Mouse (Mus musculus): ENCODE data around the gene Gbp6. TPM values are rescaled to one million over a fixed set of nuclear protein-coding genes. Genes with fewer than 3 reads are reported as not detected.
A peak's percentile ranks its signal among the peaks of the same experiment; 100 is the strongest.
"Not testable (repeated sequence)": the region's sequence is repeated elsewhere in the genome, so short reads cannot be mapped to it uniquely, and the experiment has no call there.

Gbp6 gene
- total and polyA plus RNA-seq, 2 experiments, result 5.2 to 12.4 TPM

- no peak overlapping the region for H3K4me3 ChIP-seq (ENCODE audit: insufficient read depth, low read depth, low read length)
- no peaks in the 10 kb centered on the region for H3K36me3 ChIP-seq (ENCODE audit: control insufficient read depth, insufficient read depth, low read length)
Measured at GRCm38 (mm10) chr5:105306159-105306581, 12.7 kb upstream of the Gbp6 start.

DNA sequence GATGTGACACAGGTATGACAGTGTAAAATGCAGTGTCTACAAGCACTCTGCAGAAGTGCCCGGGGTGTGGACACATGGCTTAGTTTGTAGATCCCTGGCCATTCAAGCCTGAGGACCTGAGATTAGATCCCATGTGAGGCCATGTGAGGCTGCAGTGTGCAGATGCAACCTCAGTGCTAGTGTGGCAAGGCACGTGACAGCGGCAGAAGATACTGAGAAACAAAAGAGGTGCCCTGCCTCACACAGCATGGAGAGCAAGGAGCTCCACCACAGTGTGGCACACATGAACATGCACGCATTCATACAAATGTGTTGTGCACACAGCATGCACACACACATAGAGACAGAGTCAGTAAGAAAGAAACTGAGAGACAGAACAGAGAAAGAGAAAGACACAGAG is 12.2 kb upstream of the Gbp6 start:
- WGBS, result 90% methylated on average over 4 of the region's 4 CpGs
- not testable (repeated sequence) for H3K4me3 ChIP-seq (ENCODE audit: insufficient read depth, low read depth, low read length); H3K4me1 ChIP-seq (ENCODE audit: control insufficient read depth, insufficient read depth, low read length); H3K27me3 ChIP-seq (ENCODE audit: control insufficient read depth, insufficient read depth, low read length); H3K79me2 ChIP-seq (ENCODE audit: control insufficient read depth, insufficient read depth, low read length); H3K36me3 ChIP-seq (ENCODE audit: control insufficient read depth, insufficient read depth, low read length); DNase-seq (ENCODE audit: extremely low read depth, low read depth, low spot score); H3K27ac ChIP-seq (replicated peaks; ENCODE audit: insufficient read depth, low read depth, low read length); H3K9ac ChIP-seq (ENCODE audit: low read depth, low read length)

More at GRCm38 (mm10) chr5:105306159-105306581, 12.7 kb upstream of the Gbp6 start:
- TF ChIP-seq CTCF (IDR thresholded peaks at IDR 0.05; ENCODE audit: low read depth, low read length), result no peak
- no peak for TF ChIP-seq POLR2A (IDR thresholded peaks at IDR 0.05; ENCODE audit: extremely low read depth, insufficient read depth, low read length)
- no peak overlapping the region for H3K27ac ChIP-seq (replicated peaks; ENCODE audit: insufficient read depth, low read depth, low read length)
- DNase-seq (ENCODE audit: extremely low read depth, low read depth, low spot score), result no peak
- peaks cover 6% of the 10 kb centered on the region for H3K4me1 ChIP-seq (ENCODE audit: control insufficient read depth, insufficient read depth, low read length)
- no peaks in the 10 kb centered on the region for H3K79me2 ChIP-seq (ENCODE audit: control insufficient read depth, insufficient read depth, low read length)
- H3K27me3 ChIP-seq (ENCODE audit: control insufficient read depth, insufficient read depth, low read length), result no peaks in the 10 kb centered on the region
- H3K9ac ChIP-seq (ENCODE audit: low read depth, low read length), result no peak overlapping the region
- 87% methylated on average over 1 of the region's 1 CpGs for WGBS

DNA sequence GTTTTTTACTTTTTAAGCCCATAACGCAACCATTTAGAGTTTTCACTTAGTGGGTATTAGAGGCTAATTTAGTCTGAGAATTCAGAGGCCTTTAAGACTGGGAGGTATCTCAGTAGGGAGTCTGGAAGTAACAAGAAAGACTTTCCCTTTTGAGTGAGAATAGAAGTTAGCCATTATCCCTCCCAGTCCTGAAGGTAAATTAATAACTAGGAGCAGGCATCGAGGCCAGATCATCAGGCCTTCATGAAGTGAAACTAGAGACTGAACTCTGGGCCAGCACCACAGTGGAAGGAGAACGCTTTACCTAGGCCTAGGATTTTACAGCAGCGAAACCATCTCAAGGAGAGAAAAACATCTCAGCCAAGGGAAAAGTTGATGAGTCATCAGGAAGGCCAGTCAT is 8.5 kb upstream of the Gbp6 start:
- H3K9ac ChIP-seq (ENCODE audit: low read depth, low read length), result no peak overlapping the region
- TF ChIP-seq CTCF (IDR thresholded peaks at IDR 0.05; ENCODE audit: low read depth, low read length) (no peak), POLR2A (IDR thresholded peaks at IDR 0.05; ENCODE audit: extremely low read depth, insufficient read depth, low read length) (no peak)
- H3K4me1 ChIP-seq (ENCODE audit: control insufficient read depth, insufficient read depth, low read length), result peaks cover 6% of the 10 kb centered on the region
- 65% methylated on average over 4 of the region's 4 CpGs for WGBS
- no peaks in the 10 kb centered on the region for H3K36me3 ChIP-seq (ENCODE audit: control insufficient read depth, insufficient read depth, low read length)
- no peak overlapping the region for H3K4me3 ChIP-seq (ENCODE audit: insufficient read depth, low read depth, low read length)
- no peaks in the 10 kb centered on the region for H3K79me2 ChIP-seq (ENCODE audit: control insufficient read depth, insufficient read depth, low read length)
- H3K27ac ChIP-seq (replicated peaks; ENCODE audit: insufficient read depth, low read depth, low read length), result no peak overlapping the region
- H3K27me3 ChIP-seq (ENCODE audit: control insufficient read depth, insufficient read depth, low read length), result no peaks in the 10 kb centered on the region
- DNase-seq (ENCODE audit: extremely low read depth, low read depth, low spot score), result peak; percentile 58

DNA sequence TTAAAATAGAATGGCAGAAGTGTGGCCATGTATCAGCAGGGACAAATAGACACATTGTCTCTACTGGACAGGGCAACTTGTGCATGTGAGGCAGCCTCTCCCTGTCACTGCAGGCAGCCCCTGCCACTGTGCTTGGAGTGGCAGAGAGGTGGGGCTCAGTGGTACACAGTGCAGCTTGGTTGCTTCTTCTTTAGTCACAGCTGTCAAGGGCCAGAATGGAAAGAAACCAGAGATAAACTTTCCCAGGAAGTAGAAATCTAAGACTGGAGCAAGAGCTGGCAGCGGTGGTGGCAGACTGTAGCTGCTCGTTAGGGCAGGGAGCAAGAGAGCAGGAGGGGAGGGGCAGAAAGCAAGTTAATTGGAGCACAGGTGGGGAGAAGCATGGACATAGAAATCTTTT is 8.0 kb upstream of the Gbp6 start:
- TF ChIP-seq CTCF (IDR thresholded peaks at IDR 0.05; ENCODE audit: low read depth, low read length) (no peak), POLR2A (IDR thresholded peaks at IDR 0.05; ENCODE audit: extremely low read depth, insufficient read depth, low read length) (no peak)
- peak; percentile 41 for DNase-seq (ENCODE audit: extremely low read depth, low read depth, low spot score)
- no peaks in the 10 kb centered on the region for H3K27me3 ChIP-seq (ENCODE audit: control insufficient read depth, insufficient read depth, low read length)
- H3K4me1 ChIP-seq (ENCODE audit: control insufficient read depth, insufficient read depth, low read length), result peaks cover 6% of the 10 kb centered on the region
- H3K36me3 ChIP-seq (ENCODE audit: control insufficient read depth, insufficient read depth, low read length), result no peaks in the 10 kb centered on the region
- no peak overlapping the region for H3K9ac ChIP-seq (ENCODE audit: low read depth, low read length)
- WGBS, result 20% methylated on average over 2 of the region's 2 CpGs
- no peaks in the 10 kb centered on the region for H3K79me2 ChIP-seq (ENCODE audit: control insufficient read depth, insufficient read depth, low read length)
- H3K4me3 ChIP-seq (ENCODE audit: insufficient read depth, low read depth, low read length), result no peak overlapping the region
- no peak overlapping the region for H3K27ac ChIP-seq (replicated peaks; ENCODE audit: insufficient read depth, low read depth, low read length)

GRCm38 (mm10) chr5:105295746-105296145 is 2.2 kb upstream of the Gbp6 start:
- H3K9ac ChIP-seq (ENCODE audit: low read depth, low read length), result no peak overlapping the region
- H3K4me3 ChIP-seq (ENCODE audit: insufficient read depth, low read depth, low read length), result no peak overlapping the region
- H3K4me1 ChIP-seq (ENCODE audit: control insufficient read depth, insufficient read depth, low read length), result peaks cover 22% of the 10 kb centered on the region
- H3K27me3 ChIP-seq (ENCODE audit: control insufficient read depth, insufficient read depth, low read length), result no peaks in the 10 kb centered on the region
- WGBS, result 48% methylated on average over 3 of the region's 3 CpGs
- H3K36me3 ChIP-seq (ENCODE audit: control insufficient read depth, insufficient read depth, low read length), result no peaks in the 10 kb centered on the region
- no peak overlapping the region for H3K27ac ChIP-seq (replicated peaks; ENCODE audit: insufficient read depth, low read depth, low read length)
- DNase-seq (ENCODE audit: extremely low read depth, low read depth, low spot score), result peak; percentile 85
- TF ChIP-seq CTCF (IDR thresholded peaks at IDR 0.05; ENCODE audit: low read depth, low read length) (no peak), POLR2A (IDR thresholded peaks at IDR 0.05; ENCODE audit: extremely low read depth, insufficient read depth, low read length) (no peak)
- H3K79me2 ChIP-seq (ENCODE audit: control insufficient read depth, insufficient read depth, low read length), result no peaks in the 10 kb centered on the region

DNA sequence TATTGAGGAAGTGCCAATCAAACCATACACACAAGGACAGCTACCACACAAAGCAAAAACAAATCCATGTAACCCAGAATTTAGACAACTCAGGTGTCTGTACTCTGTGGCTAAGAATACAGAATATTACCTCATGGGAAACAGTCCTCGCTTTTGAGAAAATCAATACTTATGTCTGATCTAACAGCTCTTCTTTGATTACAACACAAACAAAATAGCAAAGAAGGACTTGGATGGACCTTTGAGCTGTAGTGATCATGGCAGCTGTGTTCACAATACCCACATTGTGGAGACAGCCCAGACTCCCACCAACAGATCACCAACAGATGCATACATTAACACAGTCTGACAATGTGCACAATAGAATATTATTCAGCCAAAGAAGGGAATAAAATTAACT is 1.0 kb downstream of the Gbp6 start:
- Histone ChIP-seq H3K79me2 (ENCODE audit: control insufficient read depth, insufficient read depth, low read length) (no peaks in the 10 kb centered on the region), H3K4me3 (ENCODE audit: insufficient read depth, low read depth, low read length) (no peak overlapping the region), H3K27me3 (ENCODE audit: control insufficient read depth, insufficient read depth, low read length) (no peaks in the 10 kb centered on the region), H3K27ac (replicated peaks; ENCODE audit: insufficient read depth, low read depth, low read length) (peak overlapping the region; percentile 34; the same call in 1 of the 2 replicates), H3K9ac (ENCODE audit: low read depth, low read length) (no peak overlapping the region), H3K4me1 (ENCODE audit: control insufficient read depth, insufficient read depth, low read length) (peaks cover 22% of the 10 kb centered on the region), H3K36me3 (ENCODE audit: control insufficient read depth, insufficient read depth, low read length) (no peaks in the 10 kb centered on the region)
- no peak for TF ChIP-seq POLR2A (IDR thresholded peaks at IDR 0.05; ENCODE audit: extremely low read depth, insufficient read depth, low read length)
- no peak for TF ChIP-seq CTCF (IDR thresholded peaks at IDR 0.05; ENCODE audit: low read depth, low read length)
- 17% methylated on average over 1 of the region's 1 CpGs for WGBS
- DNase-seq (ENCODE audit: extremely low read depth, low read depth, low spot score), result peak; percentile 85

- peaks cover 18% of the 10 kb centered on the region for H3K4me1 ChIP-seq (ENCODE audit: control insufficient read depth, insufficient read depth, low read length)
- DNase-seq (ENCODE audit: extremely low read depth, low read depth, low spot score); H3K36me3 ChIP-seq (ENCODE audit: control insufficient read depth, insufficient read depth, low read length); H3K4me3 ChIP-seq (ENCODE audit: insufficient read depth, low read depth, low read length); H3K27me3 ChIP-seq (ENCODE audit: control insufficient read depth, insufficient read depth, low read length); H3K79me2 ChIP-seq (ENCODE audit: control insufficient read depth, insufficient read depth, low read length); H3K27ac ChIP-seq (replicated peaks; ENCODE audit: insufficient read depth, low read depth, low read length); H3K9ac ChIP-seq (ENCODE audit: low read depth, low read length): not testable (repeated sequence)
- 90% methylated on average over 3 of the region's 3 CpGs for WGBS
Measured at GRCm38 (mm10) chr5:105290921-105291320, 2.6 kb downstream of the Gbp6 start.

- not testable (repeated sequence) for DNase-seq (ENCODE audit: extremely low read depth, low read depth, low spot score); H3K79me2 ChIP-seq (ENCODE audit: control insufficient read depth, insufficient read depth, low read length); H3K9ac ChIP-seq (ENCODE audit: low read depth, low read length); H3K4me1 ChIP-seq (ENCODE audit: control insufficient read depth, insufficient read depth, low read length); H3K4me3 ChIP-seq (ENCODE audit: insufficient read depth, low read depth, low read length); H3K36me3 ChIP-seq (ENCODE audit: control insufficient read depth, insufficient read depth, low read length); H3K27me3 ChIP-seq (ENCODE audit: control insufficient read depth, insufficient read depth, low read length); H3K27ac ChIP-seq (replicated peaks; ENCODE audit: insufficient read depth, low read depth, low read length)
- 86% methylated on average over 1 of the region's 3 CpGs for WGBS
Measured at GRCm38 (mm10) chr5:105260673-105261072, 32.8 kb downstream of the Gbp6 start.

Measured in liver, adult 2 months (tissue).